Mouse (Mus musculus) neural tube, embryonic 13.5 days (tissue): Measurements from ENCODE around the gene Trim63. TPM values are rescaled to one million over a fixed set of nuclear protein-coding genes. Genes with fewer than 3 reads are reported as not detected.
"Not testable (repeated sequence)": the region's sequence is repeated elsewhere in the genome, so short reads cannot be mapped to it uniquely, and the experiment has no call there.

Experiments
- ATAC-seq: fragments of 200-750 bp; cut with Nextera tagmentation; 2 replicates; pipeline ENCODE4 v1.8.0; 2017; ENCODE audit warnings: low read depth, mild to moderate bottlenecking, moderate TSS enrichment, moderate library complexity
- H3K27ac ChIP-seq: fragments of 300-500 bp; sonication (generic); replicated peaks from 2 replicates; pipeline ENCODE4 v1.5.1; 2015; ENCODE audit warnings: moderate library complexity, mild to moderate bottlenecking, inconsistent platforms
- H3K27me3 ChIP-seq: fragments of 300-500 bp; sonication (generic); 2 replicates; pipeline ENCODE4 v1.6.1; 2015; ENCODE audit warnings: mild to moderate bottlenecking, inconsistent platforms
- H3K36me3 ChIP-seq: fragments of 300-500 bp; sonication (generic); 2 replicates; pipeline ENCODE4 v1.6.1; 2015; ENCODE audit warnings: mild to moderate bottlenecking, inconsistent platforms
- H3K4me1 ChIP-seq: fragments of 300-500 bp; sonication (generic); replicated peaks from 2 replicates; pipeline ENCODE4 v1.6.1; 2015; ENCODE audit warnings: inconsistent platforms
- H3K4me2 ChIP-seq: fragments of 300-500 bp; sonication (generic); 2 replicates; pipeline ENCODE4 v1.6.1; 2015; ENCODE audit warnings: inconsistent platforms, mild to moderate bottlenecking, moderate library complexity
- H3K4me3 ChIP-seq: fragments of 300-500 bp; sonication (generic); 2 replicates; pipeline ENCODE4 v1.5.1; 2015; ENCODE audit warnings: mild to moderate bottlenecking, inconsistent platforms
- H3K9ac ChIP-seq: fragments of 300-500 bp; sonication (generic); 2 replicates; pipeline ENCODE4 v1.6.1; 2015; ENCODE audit warnings: moderate library complexity, mild to moderate bottlenecking, inconsistent platforms
- H3K9me3 ChIP-seq: fragments of 300-500 bp; sonication (generic); 2 replicates; pipeline ENCODE4 v1.6.1; 2016; ENCODE audit warnings: inconsistent platforms
- WGBS: fragments of 180-500 bp; shearing (Covaris S2); methylation state at CpG from one replicate; pipeline ENCODE4 v1.1.7; 2015; 5-methylcytosine and 5-hydroxymethylcytosine counted together
- polyA plus RNA-seq: library from polyadenylated mRNA; unstranded; fragments of >200 nt; fragmentation: Nextera tagmentation; extraction: Ambion mirVana; gene quantifications from 2 replicates; pipeline ENCODE4 v1.2.1, GENCODE M21; 2015

Trim63 gene
- polyA plus RNA-seq, 1 experiment from 2014 or later, result 0.88 TPM

DNA sequence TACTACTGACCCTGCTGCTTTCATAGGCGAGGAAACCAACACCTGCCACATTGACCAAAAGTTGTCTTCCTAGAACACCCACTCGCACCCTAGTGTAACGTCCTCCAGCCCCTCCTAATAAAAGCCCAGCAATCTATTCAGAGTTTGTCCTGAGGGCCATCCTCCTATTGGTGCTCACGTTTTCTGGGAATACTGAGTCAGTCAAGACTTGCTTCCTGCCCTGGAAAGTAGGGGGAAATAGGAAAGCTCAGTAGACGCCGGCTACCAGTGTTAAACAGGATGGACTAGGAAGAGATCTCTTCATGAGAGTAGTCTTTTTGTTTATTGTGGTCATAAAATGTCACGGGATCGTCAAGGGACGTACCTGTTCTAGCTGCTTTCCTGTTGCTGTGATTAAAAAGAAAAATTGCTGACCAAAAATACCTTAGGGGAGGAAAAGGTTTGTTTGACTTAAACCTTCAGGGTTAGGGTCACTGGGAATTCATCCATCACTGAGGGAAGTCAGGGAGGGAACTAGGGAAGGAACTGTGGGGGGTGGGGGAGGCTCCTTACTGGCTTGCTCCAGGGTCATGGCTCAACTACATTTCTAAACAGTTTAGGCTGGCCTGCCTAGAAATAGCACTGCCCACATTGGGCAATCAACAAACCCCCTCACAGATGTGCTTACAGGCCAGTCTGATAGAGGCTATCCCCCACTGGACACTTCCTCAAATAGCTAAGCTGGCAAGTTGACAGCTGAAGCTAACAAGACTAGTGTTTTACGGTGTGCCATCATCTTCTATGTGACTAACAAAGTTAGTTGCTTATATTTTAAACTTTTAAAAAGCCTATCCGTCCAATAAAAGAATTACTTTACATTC is 26.3 kb upstream of the Trim63 start:
- H3K9me3 ChIP-seq, result no peaks in the 10 kb centered on the region
- peaks cover 30% of the 10 kb centered on the region for H3K4me1 ChIP-seq
- peaks cover 10% of the 10 kb centered on the region for H3K27me3 ChIP-seq
- no peak for ATAC-seq
- peak overlapping the region; percentile 73 for H3K4me2 ChIP-seq
- WGBS, result 27% methylated on average over 11 of the region's 11 CpGs
- H3K36me3 ChIP-seq, result peaks cover 12% of the 10 kb centered on the region
- peak overlapping the region; percentile 100 for H3K4me3 ChIP-seq
- H3K27ac ChIP-seq, result peak overlapping the region; percentile 100
- peak overlapping the region; percentile 99 for H3K9ac ChIP-seq

DNA sequence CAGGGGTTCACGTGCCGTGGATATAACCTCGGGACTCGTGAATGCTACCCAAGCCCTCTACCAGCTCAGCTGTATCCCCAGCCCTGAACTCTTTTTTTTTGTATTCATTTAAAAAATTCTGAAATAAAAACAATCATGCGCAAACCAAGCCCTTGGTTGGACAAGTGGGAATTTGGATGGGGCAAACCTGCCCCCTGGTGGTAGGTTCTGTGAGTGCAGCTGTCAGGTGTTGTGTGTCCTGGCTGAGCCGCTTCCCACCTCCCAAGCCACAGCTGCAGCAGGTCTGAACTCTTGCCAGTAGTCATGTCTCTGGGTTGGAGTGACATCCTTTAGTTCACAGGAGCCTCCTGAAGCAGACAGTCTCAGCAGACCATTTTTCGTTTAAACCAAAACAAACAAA is 22.9 kb upstream of the Trim63 start:
- Histone ChIP-seq H3K4me3 (no peak overlapping the region), H3K27ac (no peak overlapping the region), H3K27me3 (peaks cover 16% of the 10 kb centered on the region), H3K36me3 (no peaks in the 10 kb centered on the region), H3K4me2 (no peak overlapping the region), H3K9me3 (no peaks in the 10 kb centered on the region), H3K4me1 (peaks cover 16% of the 10 kb centered on the region), H3K9ac (no peak overlapping the region)
- no peak for ATAC-seq
- 28% methylated on average over 7 of the region's 7 CpGs for WGBS

DNA sequence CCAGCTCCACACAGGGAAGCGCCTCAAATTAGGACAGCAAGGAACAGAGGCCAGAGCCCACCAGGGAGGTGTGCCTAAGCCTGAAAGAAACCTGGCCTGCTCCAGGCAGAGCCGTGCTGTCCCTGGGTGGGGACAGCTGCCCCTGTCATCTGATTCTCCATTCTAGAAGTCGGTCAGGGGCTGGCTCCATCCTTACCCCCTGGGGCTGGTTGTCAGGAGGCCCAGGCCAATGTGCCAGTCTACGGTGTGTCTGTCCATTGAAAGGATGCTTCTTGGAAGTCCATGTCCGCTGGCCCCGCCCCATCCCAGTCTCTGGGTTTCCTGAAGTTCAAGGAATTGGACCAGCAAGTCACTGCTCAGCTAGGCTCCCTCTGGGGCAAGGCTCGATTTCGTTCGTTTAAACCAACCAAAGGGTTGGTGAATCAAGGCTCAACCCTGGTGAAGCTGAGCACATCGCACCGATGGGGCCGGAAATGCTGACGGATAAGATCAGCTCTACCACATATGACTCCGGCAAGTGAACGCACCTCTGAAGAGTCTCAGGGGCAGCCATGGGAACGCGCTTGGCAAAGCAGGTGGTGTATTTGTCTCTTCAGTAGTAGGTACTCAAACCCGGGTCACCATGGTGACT is 21.7 kb upstream of the Trim63 start:
- no peak overlapping the region for H3K27ac ChIP-seq
- H3K27me3 ChIP-seq, result peaks cover 16% of the 10 kb centered on the region
- no peak overlapping the region for H3K4me2 ChIP-seq
- peaks cover 13% of the 10 kb centered on the region for H3K4me1 ChIP-seq
- no peak overlapping the region; the same call in 1 of the 2 replicates for H3K9ac ChIP-seq
- no peaks in the 10 kb centered on the region for H3K36me3 ChIP-seq
- 75% methylated on average over 18 of the region's 18 CpGs for WGBS
- 0 out of 2 replicates have a peak, but pooled peaks have one; percentile 6 for ATAC-seq
- H3K4me3 ChIP-seq, result no peak overlapping the region
- H3K9me3 ChIP-seq, result no peaks in the 10 kb centered on the region

DNA sequence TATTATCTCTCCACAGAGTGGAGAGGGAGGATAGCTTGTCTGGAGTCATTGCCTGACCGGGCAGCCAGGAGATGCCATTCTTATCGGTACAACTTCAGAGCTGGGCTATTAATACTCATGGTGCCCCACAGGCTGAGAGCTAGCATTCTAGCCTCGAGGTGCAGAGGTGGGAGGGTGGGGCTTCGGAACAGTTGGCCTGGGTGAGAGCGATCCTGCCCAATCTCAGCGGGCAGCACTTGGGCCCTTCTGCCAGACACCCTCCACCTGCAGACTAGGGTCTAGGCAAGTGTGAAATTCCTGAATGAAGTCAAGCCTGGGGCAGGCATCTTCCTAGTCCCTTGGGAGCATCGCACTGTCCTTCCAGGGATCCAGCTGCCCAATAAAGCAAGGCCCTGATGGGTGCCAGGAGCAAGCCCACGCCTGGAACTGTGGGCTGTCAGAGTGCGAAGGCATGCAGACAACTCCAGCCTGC is 21.2 kb upstream of the Trim63 start:
- Histone ChIP-seq H3K9me3 (no peaks in the 10 kb centered on the region), H3K27me3 (peaks cover 16% of the 10 kb centered on the region), H3K4me3 (no peak overlapping the region), H3K27ac (no peak overlapping the region), H3K36me3 (no peaks in the 10 kb centered on the region), H3K4me1 (peaks cover 8% of the 10 kb centered on the region), H3K9ac (no peak overlapping the region), H3K4me2 (no peak overlapping the region)
- no peak for ATAC-seq
- WGBS, result 69% methylated on average over 9 of the region's 9 CpGs

DNA sequence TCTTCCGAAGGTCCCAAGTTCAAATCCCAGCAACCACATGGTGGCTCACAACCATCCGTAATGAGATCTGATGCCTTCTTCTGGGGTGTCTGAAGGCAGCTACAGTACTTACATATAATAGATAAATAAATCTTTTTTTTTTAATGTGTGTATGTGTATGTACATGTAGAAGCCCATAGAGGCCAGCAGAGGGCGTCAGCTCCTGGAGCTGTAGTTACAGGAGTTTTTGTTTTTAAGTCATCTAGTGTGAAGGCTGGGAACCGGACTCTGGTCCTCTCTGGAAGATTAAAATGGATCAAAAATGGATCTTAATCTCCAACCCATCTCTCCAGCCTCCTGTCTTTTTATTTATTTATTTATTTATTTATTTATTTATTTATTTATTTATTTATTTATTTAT is 18.8 kb upstream of the Trim63 start:
- 89% methylated on average over 4 of the region's 4 CpGs for WGBS
- not testable (repeated sequence) for H3K4me3 ChIP-seq, H3K27ac ChIP-seq, ATAC-seq, H3K4me2 ChIP-seq, H3K36me3 ChIP-seq, H3K9me3 ChIP-seq, H3K4me1 ChIP-seq, H3K9ac ChIP-seq
- H3K27me3 ChIP-seq, result peaks cover 16% of the 10 kb centered on the region

DNA sequence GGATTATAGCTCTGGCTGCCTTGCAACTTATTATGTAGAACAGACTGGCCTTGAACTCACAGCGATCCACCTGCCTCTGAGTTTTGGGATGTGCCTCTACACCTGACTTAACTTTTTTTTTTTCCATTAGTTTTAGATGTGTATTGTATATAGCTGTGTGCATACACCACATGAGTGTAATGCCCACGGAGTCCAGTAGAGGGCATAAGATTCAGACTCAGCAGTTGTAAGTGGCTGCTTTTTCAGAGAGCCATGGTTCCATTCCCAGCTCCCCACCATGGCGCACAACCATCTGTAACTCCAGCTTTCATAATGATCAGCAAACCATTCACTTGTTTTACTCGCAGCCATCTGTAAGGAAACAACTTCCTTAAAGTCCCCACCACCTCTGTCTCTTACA is 18.4 kb upstream of the Trim63 start:
- Histone ChIP-seq H3K27me3 (peaks cover 16% of the 10 kb centered on the region), H3K9me3 (no peaks in the 10 kb centered on the region), H3K9ac (no peak overlapping the region), H3K27ac (no peak overlapping the region), H3K36me3 (no peaks in the 10 kb centered on the region), H3K4me2 (no peak overlapping the region), H3K4me3 (no peak overlapping the region), H3K4me1 (no peaks in the 10 kb centered on the region)
- no peak for ATAC-seq
- WGBS, result 91% methylated on average over 4 of the region's 4 CpGs

DNA sequence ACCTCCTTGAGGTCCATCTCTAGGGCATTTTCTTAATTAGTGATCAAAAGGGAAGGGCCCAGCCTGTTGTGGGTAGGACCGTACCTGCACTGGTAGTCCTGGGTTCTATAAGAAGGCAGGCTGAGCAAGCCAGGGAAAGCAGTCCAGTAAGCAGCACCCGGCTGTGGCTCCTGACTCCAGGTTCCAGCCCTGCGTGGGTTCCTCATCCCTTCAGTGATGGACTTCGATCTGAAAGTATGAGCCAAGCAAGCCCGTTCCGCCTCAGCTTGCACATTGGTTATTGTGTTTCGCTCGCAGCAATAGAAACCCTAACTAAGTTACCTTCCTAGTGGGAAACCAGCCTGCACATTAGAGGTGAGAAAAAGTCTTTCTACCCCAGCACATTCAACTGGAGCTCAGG is 17.6 kb upstream of the Trim63 start:
- Histone ChIP-seq H3K27ac (no peak overlapping the region), H3K9me3 (no peaks in the 10 kb centered on the region), H3K4me1 (no peaks in the 10 kb centered on the region), H3K27me3 (peaks cover 16% of the 10 kb centered on the region), H3K4me2 (no peak overlapping the region), H3K9ac (no peak overlapping the region), H3K4me3 (no peak overlapping the region), H3K36me3 (no peaks in the 10 kb centered on the region)
- WGBS, result 83% methylated on average over 8 of the region's 8 CpGs
- no peak for ATAC-seq

DNA sequence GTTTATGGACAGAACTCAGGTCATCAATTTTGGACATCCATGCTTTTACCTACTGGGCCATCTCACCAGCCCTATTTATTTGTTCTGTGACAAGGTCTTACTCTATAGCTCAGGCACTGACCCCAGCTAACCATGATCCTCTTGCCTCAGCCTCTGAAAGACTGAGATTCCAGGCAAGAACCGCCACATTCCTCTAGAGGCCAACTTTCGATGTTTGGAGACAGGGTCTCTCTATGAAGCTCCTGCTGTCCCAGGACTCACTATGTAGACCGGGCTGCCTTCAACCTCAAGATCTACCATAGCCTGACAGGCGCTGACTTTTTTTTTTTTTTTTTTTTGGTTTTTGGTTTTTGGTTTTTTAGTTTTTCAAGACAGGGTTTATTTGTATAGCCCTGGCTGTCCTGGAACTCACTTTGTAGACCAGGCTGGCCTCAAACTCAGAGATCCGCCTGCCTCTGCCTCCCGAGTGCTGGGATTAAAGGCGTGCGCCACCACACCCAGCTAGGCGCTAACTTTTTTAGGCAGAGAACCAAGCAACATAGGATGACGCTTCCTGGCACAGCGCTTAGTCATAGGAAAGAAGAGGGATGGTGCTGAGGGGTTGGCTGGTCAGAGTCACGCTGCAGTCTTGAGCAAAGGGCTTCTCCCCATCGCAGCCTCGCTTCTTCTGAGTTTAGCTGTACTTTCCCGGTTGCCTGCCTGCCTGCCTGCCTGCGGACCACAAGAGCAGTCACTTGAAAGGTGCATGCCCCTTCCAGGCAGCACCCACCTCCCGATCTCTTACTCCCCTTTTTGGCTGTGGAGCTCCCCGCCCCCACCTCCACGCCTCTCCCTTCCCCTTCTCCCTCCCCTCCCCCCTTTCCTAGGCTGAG is 16.1 kb upstream of the Trim63 start:
- Histone ChIP-seq H3K36me3 (no peaks in the 10 kb centered on the region), H3K4me2 (no peak overlapping the region), H3K4me1 (no peaks in the 10 kb centered on the region), H3K27ac (no peak overlapping the region), H3K4me3 (no peak overlapping the region), H3K9me3 (no peaks in the 10 kb centered on the region), H3K27me3 (peaks cover 4% of the 10 kb centered on the region; the same call in 1 of the 2 replicates), H3K9ac (no peak overlapping the region)
- no peak for ATAC-seq
- 75% methylated on average over 19 of the region's 19 CpGs for WGBS

DNA sequence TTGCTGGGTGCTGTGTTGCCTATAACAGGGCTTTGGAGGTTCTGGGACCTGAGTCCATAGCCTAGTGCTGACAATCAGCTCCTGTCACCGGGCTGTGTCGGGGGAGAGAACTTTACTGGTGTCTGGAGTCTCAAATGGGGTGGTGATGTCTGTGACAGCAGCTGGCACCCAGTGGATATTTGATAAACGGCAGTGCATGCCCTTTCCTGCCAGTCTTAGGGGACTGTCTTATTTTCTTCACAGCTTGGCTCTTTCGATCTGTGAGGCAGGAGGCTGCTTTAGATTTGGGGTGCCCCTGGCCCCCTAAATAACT is 15.5 kb upstream of the Trim63 start:
- H3K4me1 ChIP-seq, result no peaks in the 10 kb centered on the region
- 69% methylated on average over 4 of the region's 4 CpGs for WGBS
- no peak overlapping the region for H3K4me2 ChIP-seq
- no peaks in the 10 kb centered on the region for H3K9me3 ChIP-seq
- no peak overlapping the region for H3K4me3 ChIP-seq
- H3K27me3 ChIP-seq, result no peaks in the 10 kb centered on the region
- H3K36me3 ChIP-seq, result no peaks in the 10 kb centered on the region
- ATAC-seq, result no peak
- no peak overlapping the region for H3K9ac ChIP-seq
- H3K27ac ChIP-seq, result no peak overlapping the region

DNA sequence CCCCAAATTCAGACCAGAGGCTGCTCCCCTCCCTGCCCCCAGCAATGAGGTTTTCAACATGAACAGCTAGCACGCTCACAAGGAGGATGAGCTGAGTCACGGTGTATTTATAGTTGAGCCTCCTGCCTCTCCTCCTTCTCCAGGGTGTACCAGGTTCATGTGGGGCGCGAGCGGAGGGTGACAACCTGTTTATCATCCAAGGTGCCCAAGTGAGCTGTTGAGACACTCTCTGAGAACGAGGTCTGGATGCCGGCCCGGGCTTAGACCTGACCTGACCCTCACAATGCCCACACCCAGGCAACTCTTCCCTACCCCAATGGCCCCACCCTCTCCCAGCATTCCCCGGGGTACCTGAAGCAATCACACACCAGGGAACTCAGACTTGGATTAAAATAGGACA is 14.6 kb upstream of the Trim63 start:
- Histone ChIP-seq H3K27ac (no peak overlapping the region), H3K4me2 (no peak overlapping the region), H3K4me1 (no peaks in the 10 kb centered on the region), H3K9ac (no peak overlapping the region), H3K27me3 (no peaks in the 10 kb centered on the region), H3K4me3 (no peak overlapping the region), H3K9me3 (no peaks in the 10 kb centered on the region), H3K36me3 (no peaks in the 10 kb centered on the region)
- WGBS, result 84% methylated on average over 9 of the region's 9 CpGs
- no peak for ATAC-seq

DNA sequence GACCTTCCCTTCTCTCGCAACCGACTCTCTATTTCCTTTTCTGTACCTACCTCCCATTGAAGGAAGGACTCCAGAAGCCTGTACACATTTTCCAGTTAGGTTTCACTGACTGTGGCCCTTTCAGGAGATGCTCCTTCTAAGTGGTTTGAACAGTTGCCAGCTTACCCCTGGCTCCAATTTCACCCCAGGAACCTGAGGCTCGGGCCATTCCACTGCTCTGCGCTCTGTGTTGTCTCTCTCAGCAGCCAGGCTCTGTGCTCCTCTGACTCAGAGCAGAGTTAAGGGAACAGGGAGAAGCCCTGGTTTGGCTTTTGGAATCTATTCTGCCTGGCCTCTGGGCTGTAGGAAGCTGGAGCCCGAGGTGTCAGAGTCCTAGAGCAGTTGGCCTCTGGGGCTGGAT is 12.8 kb upstream of the Trim63 start:
- Histone ChIP-seq H3K4me1 (peaks cover under 1% of the 10 kb centered on the region; the same call in 1 of the 2 replicates), H3K9ac (no peak overlapping the region), H3K27ac (no peak overlapping the region), H3K4me2 (no peak overlapping the region), H3K4me3 (no peak overlapping the region), H3K27me3 (no peaks in the 10 kb centered on the region), H3K9me3 (no peaks in the 10 kb centered on the region), H3K36me3 (no peaks in the 10 kb centered on the region)
- ATAC-seq, result no peak
- 88% methylated on average over 5 of the region's 5 CpGs for WGBS

DNA sequence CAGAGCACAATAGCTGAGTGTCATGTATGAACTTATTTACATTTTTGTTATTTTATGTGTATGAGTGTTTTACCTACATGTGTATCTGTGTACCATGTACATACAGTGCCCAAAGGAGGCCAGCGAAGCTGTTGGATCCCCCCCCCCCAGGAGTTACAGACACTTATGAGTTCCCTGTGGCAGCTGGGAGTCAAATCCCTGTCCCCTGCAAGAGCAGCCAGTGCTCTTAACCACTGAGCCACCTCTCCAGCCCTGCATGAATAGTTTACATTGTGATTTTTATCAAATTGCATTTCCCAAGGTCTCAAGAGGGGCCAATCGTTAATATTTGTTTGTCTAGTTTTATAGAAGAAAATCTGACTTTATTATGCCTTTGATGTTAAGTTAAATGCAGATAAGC is 8.0 kb upstream of the Trim63 start:
- no peaks in the 10 kb centered on the region for H3K36me3 ChIP-seq
- no peak for ATAC-seq
- no peak overlapping the region for H3K4me3 ChIP-seq
- H3K9me3 ChIP-seq, result no peaks in the 10 kb centered on the region
- no peak overlapping the region for H3K27ac ChIP-seq
- no peak overlapping the region for H3K4me2 ChIP-seq
- peaks cover 11% of the 10 kb centered on the region for H3K4me1 ChIP-seq
- H3K27me3 ChIP-seq, result no peaks in the 10 kb centered on the region
- 79% methylated on average over 2 of the region's 2 CpGs for WGBS
- H3K9ac ChIP-seq, result no peak overlapping the region
